Mouse (Mus musculus) midbrain, postnatal 0 days (tissue): ENCODE results near the gene Rbmxl1. TPM values are rescaled to one million over a fixed set of nuclear protein-coding genes. Genes with fewer than 3 reads are reported as not detected.
"Not testable (repeated sequence)": the region's sequence is repeated elsewhere in the genome, so short reads cannot be mapped to it uniquely, and the experiment has no call there.

Experiments used
- ATAC-seq: fragments of 200-750 bp; cut with Nextera tagmentation; 2 replicates; pipeline ENCODE4 v1.8.0; 2017; ENCODE audit warnings: moderate number of reproducible peaks, mild to moderate bottlenecking, moderate TSS enrichment, moderate library complexity; ENCODE audit not compliant: low FRiP score
- DNase-seq: peaks from one replicate; pipeline ENCODE4 v3.0.0-alpha.2; 2015; ENCODE audit warnings: low spot score
- H3K27ac ChIP-seq: fragments of 300-500 bp; sonication (generic); 2 replicates; pipeline ENCODE4 v1.5.1; 2014; ENCODE audit warnings: low read depth, mild to moderate bottlenecking, low read length, mixed read lengths
- H3K27me3 ChIP-seq: fragments of 300-500 bp; sonication (generic); 2 replicates; pipeline ENCODE4 v1.6.1; 2014; ENCODE audit warnings: low read length, control low read depth, mixed read lengths; ENCODE audit not compliant: insufficient read depth
- H3K36me3 ChIP-seq: fragments of 300-500 bp; sonication (generic); 2 replicates; pipeline ENCODE4 v1.6.1; 2014; ENCODE audit warnings: low read length, control low read depth, mixed read lengths; ENCODE audit not compliant: insufficient read depth
- H3K4me1 ChIP-seq: fragments of 300-500 bp; sonication (generic); 2 replicates; pipeline ENCODE4 v1.6.1; 2014; ENCODE audit warnings: mild to moderate bottlenecking, control low read depth, antibody characterized with exemption, low read length, mixed read lengths; ENCODE audit not compliant: insufficient read depth
- H3K4me2 ChIP-seq: fragments of 300-500 bp; sonication (generic); 2 replicates; pipeline ENCODE4 v1.6.1; 2014; ENCODE audit warnings: low read depth, mild to moderate bottlenecking, low read length, mixed read lengths; ENCODE audit not compliant: poor library complexity, severe bottlenecking
- H3K4me3 ChIP-seq: fragments of 300-500 bp; sonication (generic); 2 replicates; pipeline ENCODE4 v1.5.1; 2014; ENCODE audit warnings: low read depth, mild to moderate bottlenecking, low read length, moderate library complexity
- H3K9ac ChIP-seq: fragments of 300-500 bp; sonication (generic); replicated peaks from 2 replicates; pipeline ENCODE4 v1.6.1; 2014; ENCODE audit warnings: mild to moderate bottlenecking, low read length, moderate library complexity, mixed read lengths; ENCODE audit not compliant: poor library complexity, severe bottlenecking
- H3K9me3 ChIP-seq: fragments of 300-500 bp; sonication (generic); 2 replicates; pipeline ENCODE4 v1.6.1; 2016; ENCODE audit warnings: low read length, control low read depth
- CTCF ChIP-seq: IDR thresholded peaks from 2 replicates; pipeline ENCODE4 v1.5.1; 2016; ENCODE audit warnings: antibody characterized with exemption, mild to moderate bottlenecking
- WGBS: fragments of 180-500 bp; shearing (Covaris S2); extraction: QIAGEN DNeasy Blood & Tissue Kit; methylation state at CpG from one replicate; pipeline ENCODE4 v1.1.7; 2014; 5-methylcytosine and 5-hydroxymethylcytosine counted together
- polyA plus RNA-seq: library from polyadenylated mRNA; unstranded; fragments of >200 nt; fragmentation: Nextera tagmentation; extraction: Ambion mirVana; gene quantifications from 2 replicates; pipeline ENCODE4 v1.2.1, GENCODE M21; 2015
- total RNA-seq: library from RNA; depleted of rRNA; stranded (reverse); fragments of >200 nt; gene quantifications from 2 replicates; pipeline ENCODE4 v1.2.3, GENCODE M21; 2014

Gene Rbmxl1
- total and polyA plus RNA-seq, 2 experiments from 2014 or later = 67.8 to 141 TPM

DNA sequence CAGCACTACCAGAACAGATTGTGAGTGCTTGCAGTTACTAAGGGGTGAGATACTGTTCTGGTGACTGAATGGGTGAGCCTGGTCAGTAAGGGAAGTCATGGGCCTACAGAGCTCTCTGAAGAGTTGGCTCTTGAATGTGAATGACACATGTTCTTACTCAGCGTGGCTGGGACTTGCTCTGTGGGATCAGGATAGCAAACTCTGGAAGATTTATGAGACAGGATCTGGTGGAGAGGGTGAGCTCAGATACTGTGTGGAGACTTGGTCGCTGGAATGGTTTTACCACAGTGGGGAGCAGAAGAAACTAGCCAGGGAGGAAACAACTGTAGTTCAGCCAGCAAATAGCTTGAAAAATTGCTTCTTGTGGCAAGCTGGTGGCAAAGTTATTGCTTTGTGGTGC, 35.8 kb upstream of the Rbmxl1 start:
- Histone ChIP-seq H3K27ac (no peak overlapping the region), H3K4me2 (no peak overlapping the region), H3K36me3 (no peaks in the 10 kb centered on the region), H3K4me1 (no peaks in the 10 kb centered on the region), H3K9me3 (no peaks in the 10 kb centered on the region), H3K9ac (no peak overlapping the region), H3K27me3 (no peaks in the 10 kb centered on the region), H3K4me3 (no peak overlapping the region)
- no peak for ATAC-seq
- DNase-seq = no peak
- no peak for TF ChIP-seq CTCF
- 81% methylated on average over 2 of the region's 2 CpGs for WGBS

DNA sequence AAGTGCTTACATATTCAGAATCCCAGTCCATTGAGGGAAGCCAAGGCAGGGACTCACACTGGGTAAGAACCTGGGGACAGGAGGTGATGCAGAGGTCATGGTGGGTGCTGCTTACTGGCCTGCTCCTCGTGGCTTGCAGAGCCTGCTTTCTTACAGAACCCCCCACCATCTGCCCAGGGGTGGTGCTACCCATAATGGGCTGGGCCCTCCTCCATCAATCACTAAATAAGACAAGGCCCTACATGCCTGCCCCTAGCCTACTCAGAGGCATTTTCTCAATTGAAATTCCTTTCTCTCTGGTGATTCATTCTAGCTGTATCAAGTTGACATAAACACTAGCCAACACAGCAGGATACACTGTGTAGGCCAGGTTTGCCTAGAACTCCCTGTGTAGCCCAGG, 34.9 kb upstream of the Rbmxl1 start:
- no peak overlapping the region for H3K9ac ChIP-seq
- H3K9me3 ChIP-seq = no peaks in the 10 kb centered on the region
- 65% methylated on average over 1 of the region's 1 CpGs for WGBS
- H3K27ac ChIP-seq = no peak overlapping the region
- no peak overlapping the region for H3K4me2 ChIP-seq
- ATAC-seq (no peak), DNase-seq (no peak)
- TF ChIP-seq CTCF = no peak
- H3K27me3 ChIP-seq = no peaks in the 10 kb centered on the region
- no peaks in the 10 kb centered on the region for H3K4me1 ChIP-seq
- H3K4me3 ChIP-seq = no peak overlapping the region
- no peaks in the 10 kb centered on the region for H3K36me3 ChIP-seq

DNA sequence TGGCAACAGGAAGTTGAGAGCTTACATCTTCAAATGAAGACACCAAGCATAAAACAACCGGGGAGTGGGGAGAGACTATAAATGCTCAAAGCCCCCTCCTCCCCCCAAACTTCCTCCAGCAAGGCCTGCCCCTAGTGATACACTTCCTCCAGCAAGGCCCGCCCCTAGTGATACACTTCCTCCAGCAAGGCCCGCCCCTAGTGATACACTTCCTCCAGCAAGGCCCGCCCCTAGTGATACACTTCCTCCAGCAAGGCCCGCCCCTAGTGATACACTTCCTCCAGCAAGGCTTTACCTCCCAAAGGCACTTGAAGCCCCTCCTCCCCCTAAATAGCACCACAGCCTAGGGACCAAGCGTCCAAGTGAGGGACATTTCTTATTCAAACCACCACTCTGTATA, 34.0 kb upstream of the Rbmxl1 start:
- not testable (repeated sequence) for DNase-seq, H3K9ac ChIP-seq, ATAC-seq, H3K27me3 ChIP-seq, H3K27ac ChIP-seq, H3K4me1 ChIP-seq, H3K9me3 ChIP-seq, H3K4me3 ChIP-seq, H3K36me3 ChIP-seq, H3K4me2 ChIP-seq
- 96% methylated on average over 4 of the region's 6 CpGs for WGBS

DNA sequence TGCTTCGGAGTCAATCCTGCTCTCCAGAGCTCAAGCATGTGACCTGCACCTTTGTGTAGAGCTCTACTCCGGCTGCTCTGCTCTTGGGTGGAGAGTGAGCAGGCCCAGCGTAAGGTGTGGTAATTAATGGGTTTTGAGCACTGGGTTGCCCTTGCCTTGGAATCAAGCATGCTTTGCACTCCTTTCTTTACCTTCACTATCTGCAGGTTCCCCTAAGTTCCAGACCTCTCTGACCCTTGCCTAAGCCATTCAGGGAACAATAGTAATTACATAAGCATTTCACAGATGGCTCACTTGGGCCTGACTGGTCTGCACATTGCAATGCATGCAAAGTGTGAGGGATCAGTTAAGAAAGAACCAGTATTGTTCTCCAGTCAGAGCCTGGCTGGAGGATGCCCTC, 29.1 kb upstream of the Rbmxl1 start:
- WGBS = 92% methylated on average over 3 of the region's 3 CpGs
- ATAC-seq = no peak
- no peak overlapping the region for H3K9ac ChIP-seq
- H3K9me3 ChIP-seq = no peaks in the 10 kb centered on the region
- H3K36me3 ChIP-seq = 0 out of 2 replicates have a peak, but pooled peaks cover 4% of the 10 kb centered on the region
- no peak overlapping the region for H3K4me2 ChIP-seq
- no peak overlapping the region for H3K27ac ChIP-seq
- TF ChIP-seq CTCF = no peak
- H3K4me3 ChIP-seq = no peak overlapping the region
- no peak for DNase-seq
- H3K27me3 ChIP-seq = no peaks in the 10 kb centered on the region
- H3K4me1 ChIP-seq = no peaks in the 10 kb centered on the region

DNA sequence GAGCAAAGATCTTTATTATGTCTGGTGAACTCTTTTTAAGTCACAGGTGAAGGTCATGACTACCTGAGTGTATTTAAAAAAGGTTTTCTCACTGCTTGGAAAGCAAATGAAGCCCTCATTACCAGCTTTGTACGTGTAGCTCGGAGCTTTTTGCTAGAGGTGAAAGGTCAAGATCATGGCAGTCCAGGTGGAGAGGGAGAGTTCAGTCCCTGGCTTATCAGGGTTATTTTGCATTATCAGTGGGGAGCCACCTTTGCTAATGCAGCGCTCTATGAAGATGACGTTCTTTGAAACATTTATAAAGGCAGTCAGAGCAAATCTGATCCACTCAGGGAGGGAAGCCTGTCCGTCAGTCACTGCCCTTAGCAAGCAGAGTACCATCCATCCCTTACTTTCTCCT, 28.0 kb upstream of the Rbmxl1 start:
- peaks cover 10% of the 10 kb centered on the region; the same call in 1 of the 2 replicates for H3K36me3 ChIP-seq
- no peak overlapping the region for H3K27ac ChIP-seq
- H3K9me3 ChIP-seq = no peaks in the 10 kb centered on the region
- H3K9ac ChIP-seq = no peak overlapping the region
- DNase-seq = no peak
- H3K4me1 ChIP-seq = no peaks in the 10 kb centered on the region
- WGBS = 78% methylated on average over 5 of the region's 5 CpGs
- ATAC-seq = no peak
- no peak overlapping the region for H3K4me2 ChIP-seq
- no peaks in the 10 kb centered on the region for H3K27me3 ChIP-seq
- no peak for TF ChIP-seq CTCF
- H3K4me3 ChIP-seq = no peak overlapping the region

DNA sequence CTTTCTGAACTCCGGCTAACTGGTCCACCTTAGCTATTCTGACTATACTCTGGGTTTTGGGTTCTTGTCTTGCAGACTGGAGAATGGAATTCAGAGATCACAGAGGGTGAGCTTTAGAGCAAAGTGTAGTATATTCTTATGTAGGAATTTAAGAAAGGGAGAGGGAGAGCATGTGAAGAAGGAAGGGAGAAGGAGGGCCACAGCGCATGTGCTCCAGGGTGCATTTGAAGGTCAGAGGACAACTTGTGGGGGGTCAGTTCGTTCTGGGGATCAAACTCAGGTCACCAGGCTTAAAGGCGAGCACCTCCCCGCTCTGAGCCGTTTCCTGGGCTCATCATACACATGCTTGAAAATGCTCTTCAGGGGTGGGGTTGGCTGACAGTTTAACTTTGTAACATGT, 25.3 kb upstream of the Rbmxl1 start:
- WGBS = 89% methylated on average over 6 of the region's 6 CpGs
- Histone ChIP-seq H3K9ac (no peak overlapping the region), H3K4me2 (no peak overlapping the region), H3K36me3 (peaks cover 10% of the 10 kb centered on the region; the same call in 1 of the 2 replicates), H3K9me3 (no peaks in the 10 kb centered on the region), H3K4me3 (no peak overlapping the region), H3K27ac (no peak overlapping the region), H3K4me1 (no peaks in the 10 kb centered on the region), H3K27me3 (no peaks in the 10 kb centered on the region)
- DNase-seq (no peak), ATAC-seq (no peak)
- TF ChIP-seq CTCF = no peak
